ENCODE assay signal across 20 mouse cellular contexts in genomic region chr17:86929355-86929754, GRCm38 (mm10). TPM values are rescaled to one million over a fixed set of nuclear protein-coding genes. Genes with fewer than 3 reads are reported as not detected.
DNase-seq lines count a peak whose midpoint lies in the region; ATAC-seq and TF ChIP-seq lines count a peak whose summit lies in the region.
"Had no signal": no experiment of that assay in that cellular context is flagged by ENCODE, and none has a peak within 500 bp of the region (broad histone marks: within the 10 kb centered on the region; RNA-seq: fewer than 3 reads in every experiment).

No protein-coding gene starts in this region.

- TF ChIP-seq CTCF in gastrocnemius, adult 2 months (IDR thresholded peaks at IDR 0.05), result no peak

- peaks cover 9% of the 10 kb centered on the region for H3K4me1 ChIP-seq in hindbrain, embryonic 16.5 days (ENCODE audit: control insufficient read depth, insufficient read depth, low read depth, low read length)
- H3K4me1 ChIP-seq in hindbrain, embryonic 10.5 days (replicated peaks), result peaks cover 18% of the 10 kb centered on the region; the same call in 1 of the 2 replicates
- peaks cover 3% of the 10 kb centered on the region; the same call in 1 of the 2 replicates for H3K4me1 ChIP-seq in lung, embryonic 16.5 days (replicated peaks; ENCODE audit: control insufficient read depth, insufficient read depth, low read length)

- no peak overlapping the region for H3K9ac ChIP-seq in hindbrain, embryonic 16.5 days (ENCODE audit: low read depth, low read length)
- H3K9ac ChIP-seq in lung, embryonic 16.5 days (ENCODE audit: low read length), result no peak overlapping the region
- H3K9ac ChIP-seq: embryonic facial prominence, embryonic 12.5 days; forebrain, embryonic 12.5 days; heart, embryonic 15.5 days had no signal

- peaks cover 10% of the 10 kb centered on the region for H3K9me3 ChIP-seq in hindbrain, embryonic 16.5 days (ENCODE audit: control insufficient read depth, low read length)
- H3K9me3 ChIP-seq in hindbrain, embryonic 10.5 days, result peaks cover 15% of the 10 kb centered on the region
- H3K9me3 ChIP-seq in lung, embryonic 16.5 days (ENCODE audit: control insufficient read depth, low read length), result 0 out of 2 replicates have a peak, but pooled peaks cover 8% of the 10 kb centered on the region
- H3K9me3 ChIP-seq: heart, embryonic 15.5 days had no signal

- peak overlapping the region; percentile 48; the same call in 1 of the 2 replicates for H3K27ac ChIP-seq in hindbrain, embryonic 16.5 days (ENCODE audit: low read depth, low read length)
- H3K27ac ChIP-seq in hindbrain, embryonic 10.5 days, result no peak overlapping the region
- H3K27ac ChIP-seq in lung, embryonic 16.5 days (ENCODE audit: low read length), result peak overlapping the region; percentile 61; the same call in 1 of the 2 replicates
- H3K27ac ChIP-seq in gastrocnemius, adult 2 months, result no peak overlapping the region
- H3K27ac ChIP-seq: embryonic facial prominence, embryonic 12.5 days; forebrain, embryonic 12.5 days; heart, embryonic 15.5 days had no signal

- H3K4me3 ChIP-seq in hindbrain, embryonic 16.5 days (ENCODE audit: low read length), result no peak overlapping the region
- H3K4me3 ChIP-seq in hindbrain, embryonic 10.5 days, result no peak overlapping the region
- H3K4me3 ChIP-seq in lung, embryonic 16.5 days (ENCODE audit: low read length), result no peak overlapping the region
- no peak overlapping the region for H3K4me3 ChIP-seq in gastrocnemius, adult 2 months
- H3K4me3 ChIP-seq: embryonic facial prominence, embryonic 12.5 days; forebrain, embryonic 12.5 days; heart, embryonic 15.5 days had no signal

- ATAC-seq in hindbrain, embryonic 16.5 days, result no peak
- ATAC-seq in lung, embryonic 16.5 days (ENCODE audit: low read depth), result no peak
- ATAC-seq: forebrain, embryonic 16.5 days had no signal

- H3K36me3 ChIP-seq in hindbrain, embryonic 16.5 days (ENCODE audit: control insufficient read depth, insufficient read depth, low read length), result no peaks in the 10 kb centered on the region
- no peaks in the 10 kb centered on the region for H3K36me3 ChIP-seq in hindbrain, embryonic 10.5 days
- no peaks in the 10 kb centered on the region for H3K36me3 ChIP-seq in lung, embryonic 16.5 days (ENCODE audit: control insufficient read depth, insufficient read depth, low read length)
- H3K36me3 ChIP-seq: embryonic facial prominence, embryonic 12.5 days; forebrain, embryonic 12.5 days; heart, embryonic 15.5 days had no signal

- no peak overlapping the region for H3K4me2 ChIP-seq in hindbrain, embryonic 16.5 days (ENCODE audit: low read length)
- H3K4me2 ChIP-seq in lung, embryonic 16.5 days (ENCODE audit: low read depth, low read length), result no peak overlapping the region
- H3K4me2 ChIP-seq: embryonic facial prominence, embryonic 12.5 days; forebrain, embryonic 12.5 days; heart, embryonic 15.5 days had no signal

- intact Hi-C loops in gastrocnemius, adult 2 months (cut with DNase I), result no loop called here

- 89% methylated on average over 6 of the region's 6 CpGs for WGBS in hindbrain, embryonic 16.5 days
- WGBS in hindbrain, embryonic 10.5 days, result 85% methylated on average over 6 of the region's 6 CpGs
- WGBS in lung, embryonic 16.5 days, result 76% methylated on average over 6 of the region's 6 CpGs

- no peaks in the 10 kb centered on the region for H3K27me3 ChIP-seq in hindbrain, embryonic 16.5 days (replicated peaks; ENCODE audit: control insufficient read depth, insufficient read depth, low read length)
- peaks cover 10% of the 10 kb centered on the region; the same call in 1 of the 2 replicates for H3K27me3 ChIP-seq in hindbrain, embryonic 10.5 days (ENCODE audit: insufficient read depth, poor library complexity, severe bottlenecking)
- no peaks in the 10 kb centered on the region; the same call in 1 of the 2 replicates for H3K27me3 ChIP-seq in lung, embryonic 16.5 days (ENCODE audit: control insufficient read depth, insufficient read depth, low read depth, low read length)
- H3K27me3 ChIP-seq: embryonic facial prominence, embryonic 12.5 days had no signal

- no peak for DNase-seq in hindbrain, embryonic 10.5 days (ENCODE audit: low spot score)
- no peak for DNase-seq in lung, postnatal 10 days
- peak; percentile 12 for DNase-seq in induced T-regulatory cell, adult 2 months (ENCODE audit: low read depth)
- no peak for DNase-seq in gastrocnemius, adult 2 months
- DNase-seq: adrenal gland, adult 8-10 months; adrenal gland, postnatal 36 days; gastrocnemius, postnatal 14 days had no signal

RNA-seq across cellular contexts. Expression of gene Tmem247, which starts 12.2 kb away (rescaled TPM):
- not detected in 2 replicates for polyA plus RNA-seq in hindbrain, embryonic 16.5 days (2015; fragmentation: Nextera tagmentation; extraction: Ambion mirVana)
- not detected in 2 replicates for polyA plus RNA-seq in hindbrain, embryonic 10.5 days (2016; fragmentation: Nextera tagmentation; extraction: Ambion mirVana)
- polyA plus RNA-seq in lung, embryonic 16.5 days (2015; fragmentation: Nextera tagmentation; extraction: Ambion mirVana), result not detected in 2 replicates
- total RNA-seq in gastrocnemius, adult 2 months (2021), result not detected
- total RNA-seq: adrenal gland, adult 8-10 months; adrenal gland, postnatal 36 days; ES-E14; gastrocnemius, postnatal 14 days; heart, adult 8-10 months; heart, postnatal 25 days had no signal
- polyA plus RNA-seq: cerebellum, adult 2 months; embryonic facial prominence, embryonic 12.5 days; forebrain, embryonic 12.5 days; forebrain, embryonic 16.5 days; frontal cortex, adult 2 months; heart, embryonic 15.5 days; hindbrain, embryonic 11.5 days; intestine, postnatal 0 days had no signal

RNA-seq across cellular contexts. Expression of gene Atp6v1e2, which starts 18.3 kb away (rescaled TPM):
- 0.11 and 0.24 TPM in 2 replicates for polyA plus RNA-seq in hindbrain, embryonic 16.5 days (2015; fragmentation: Nextera tagmentation; extraction: Ambion mirVana)
- polyA plus RNA-seq in hindbrain, embryonic 10.5 days (2016; fragmentation: Nextera tagmentation; extraction: Ambion mirVana), result not detected in 2 replicates
- polyA plus RNA-seq in lung, embryonic 16.5 days (2015; fragmentation: Nextera tagmentation; extraction: Ambion mirVana), result not detected in 2 replicates
- not detected for total RNA-seq in gastrocnemius, adult 2 months (2021)
- total RNA-seq: adrenal gland, adult 8-10 months; adrenal gland, postnatal 36 days; ES-E14; gastrocnemius, postnatal 14 days; heart, adult 8-10 months; heart, postnatal 25 days had no signal
- polyA plus RNA-seq: cerebellum, adult 2 months; embryonic facial prominence, embryonic 12.5 days; forebrain, embryonic 12.5 days; forebrain, embryonic 16.5 days; hindbrain, embryonic 11.5 days; intestine, postnatal 0 days had no signal

RNA-seq across cellular contexts. Expression of gene Rhoq, which starts 33.5 kb away (rescaled TPM):
- 7.4 and 7.8 TPM in 2 replicates for polyA plus RNA-seq in hindbrain, embryonic 16.5 days (2015; fragmentation: Nextera tagmentation; extraction: Ambion mirVana)
- polyA plus RNA-seq in hindbrain, embryonic 10.5 days (2016; fragmentation: Nextera tagmentation; extraction: Ambion mirVana), result 8.4 and 9.7 TPM in 2 replicates
- 10.3 and 11.2 TPM in 2 replicates for polyA plus RNA-seq in lung, embryonic 16.5 days (2015; fragmentation: Nextera tagmentation; extraction: Ambion mirVana)
- total RNA-seq in gastrocnemius, adult 2 months (2021), result 100 to 1,000 TPM; 168 to 172 TPM

Comparison
In these comparisons a context has a peak if more than half of its experiments do, and no peak if none do; other contexts are left out.
1. H3K27ac ChIP-seq: peak in hindbrain, embryonic 16.5 days (single experiment) and lung, embryonic 16.5 days (single experiment); none in hindbrain, embryonic 10.5 days (single experiment) and gastrocnemius, adult 2 months (single experiment).